Mouse (Mus musculus) midbrain, postnatal 0 days (tissue): Measurements from ENCODE around the gene Cfd. TPM values are rescaled to one million over a fixed set of nuclear protein-coding genes. Genes with fewer than 3 reads are reported as not detected.
A peak's percentile ranks its signal among the peaks of the same experiment; 100 is the strongest.

Source experiments
- ATAC-seq: fragments of 200-750 bp; cut with Nextera tagmentation; 2 replicates; pipeline ENCODE4 v1.8.0; 2017; ENCODE audit warnings: moderate number of reproducible peaks, mild to moderate bottlenecking, moderate TSS enrichment, moderate library complexity; ENCODE audit not compliant: low FRiP score
- DNase-seq: peaks from one replicate; pipeline ENCODE4 v3.0.0-alpha.2; 2015; ENCODE audit warnings: low spot score
- H3K27ac ChIP-seq: fragments of 300-500 bp; sonication (generic); 2 replicates; pipeline ENCODE4 v1.5.1; 2014; ENCODE audit warnings: low read depth, mild to moderate bottlenecking, low read length, mixed read lengths
- H3K27me3 ChIP-seq: fragments of 300-500 bp; sonication (generic); 2 replicates; pipeline ENCODE4 v1.6.1; 2014; ENCODE audit warnings: low read length, control low read depth, mixed read lengths; ENCODE audit not compliant: insufficient read depth
- H3K36me3 ChIP-seq: fragments of 300-500 bp; sonication (generic); 2 replicates; pipeline ENCODE4 v1.6.1; 2014; ENCODE audit warnings: low read length, control low read depth, mixed read lengths; ENCODE audit not compliant: insufficient read depth
- H3K4me1 ChIP-seq: fragments of 300-500 bp; sonication (generic); 2 replicates; pipeline ENCODE4 v1.6.1; 2014; ENCODE audit warnings: mild to moderate bottlenecking, control low read depth, antibody characterized with exemption, low read length, mixed read lengths; ENCODE audit not compliant: insufficient read depth
- H3K4me2 ChIP-seq: fragments of 300-500 bp; sonication (generic); 2 replicates; pipeline ENCODE4 v1.6.1; 2014; ENCODE audit warnings: low read depth, mild to moderate bottlenecking, low read length, mixed read lengths; ENCODE audit not compliant: poor library complexity, severe bottlenecking
- H3K4me3 ChIP-seq: fragments of 300-500 bp; sonication (generic); 2 replicates; pipeline ENCODE4 v1.5.1; 2014; ENCODE audit warnings: low read depth, mild to moderate bottlenecking, low read length, moderate library complexity
- H3K9ac ChIP-seq: fragments of 300-500 bp; sonication (generic); replicated peaks from 2 replicates; pipeline ENCODE4 v1.6.1; 2014; ENCODE audit warnings: mild to moderate bottlenecking, low read length, moderate library complexity, mixed read lengths; ENCODE audit not compliant: poor library complexity, severe bottlenecking
- H3K9me3 ChIP-seq: fragments of 300-500 bp; sonication (generic); 2 replicates; pipeline ENCODE4 v1.6.1; 2016; ENCODE audit warnings: low read length, control low read depth
- CTCF ChIP-seq: IDR thresholded peaks from 2 replicates; pipeline ENCODE4 v1.5.1; 2016; ENCODE audit warnings: antibody characterized with exemption, mild to moderate bottlenecking
- WGBS: fragments of 180-500 bp; shearing (Covaris S2); extraction: QIAGEN DNeasy Blood & Tissue Kit; methylation state at CpG from one replicate; pipeline ENCODE4 v1.1.7; 2014; 5-methylcytosine and 5-hydroxymethylcytosine counted together
- polyA plus RNA-seq: library from polyadenylated mRNA; unstranded; fragments of >200 nt; fragmentation: Nextera tagmentation; extraction: Ambion mirVana; gene quantifications from 2 replicates; pipeline ENCODE4 v1.2.1, GENCODE M21; 2015
- total RNA-seq: library from RNA; depleted of rRNA; stranded (reverse); fragments of >200 nt; gene quantifications from 2 replicates; pipeline ENCODE4 v1.2.3, GENCODE M21; 2014

Gene Cfd
- total and polyA plus RNA-seq, 2 experiments from 2014 or later: not detected

DNA sequence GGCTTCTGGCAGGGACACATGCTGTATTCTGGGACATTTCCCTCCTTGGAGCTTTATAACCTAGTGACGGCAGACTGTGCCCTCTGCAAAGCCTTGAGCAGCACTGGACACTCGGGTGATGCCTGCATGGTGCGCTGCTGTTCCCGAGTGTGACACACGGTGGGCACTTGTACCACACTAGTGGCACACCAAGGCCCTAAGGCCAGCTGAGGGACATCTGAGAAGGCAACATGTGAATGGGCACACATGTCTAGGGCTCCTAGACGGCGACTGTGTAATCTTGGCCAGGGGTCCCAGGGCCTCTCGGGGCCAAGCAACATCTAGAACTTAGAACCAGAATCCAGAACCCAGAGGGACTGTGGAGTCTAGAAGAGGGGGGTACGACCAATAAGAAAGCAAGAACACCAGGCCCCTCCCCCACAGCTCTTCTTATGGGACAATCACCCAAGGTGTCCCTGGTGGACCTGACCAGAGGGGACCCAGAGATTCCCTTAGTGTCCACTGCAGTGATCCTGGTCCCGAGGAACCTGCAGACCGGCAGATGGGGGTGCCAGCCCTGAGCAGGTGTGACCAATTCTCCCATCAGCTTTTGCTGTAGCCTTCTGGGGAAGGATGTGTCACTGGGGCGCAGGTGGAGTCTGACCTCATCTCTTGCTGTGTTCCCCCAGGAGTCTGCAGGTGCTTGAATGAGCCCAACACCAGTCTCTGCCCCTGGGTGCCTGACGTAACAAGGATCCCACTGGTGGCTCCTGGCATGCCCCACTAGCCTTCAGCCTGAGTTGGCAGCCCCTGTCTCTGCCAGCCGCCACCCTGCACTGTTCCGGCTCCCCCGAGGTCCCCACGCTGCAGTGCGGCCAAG lies 39.5 kb downstream of the Cfd start:
- Histone ChIP-seq H3K27me3 (no peaks in the 10 kb centered on the region), H3K4me1 (peaks cover 4% of the 10 kb centered on the region; the same call in 1 of the 2 replicates), H3K4me2 (no peak overlapping the region; the same call in 1 of the 2 replicates), H3K27ac (no peak overlapping the region), H3K36me3 (peaks cover 14% of the 10 kb centered on the region; the same call in 1 of the 2 replicates), H3K9ac (no peak overlapping the region), H3K9me3 (no peaks in the 10 kb centered on the region), H3K4me3 (no peak overlapping the region)
- no peak for TF ChIP-seq CTCF
- no peak for DNase-seq
- WGBS: 86% methylated on average over 18 of the region's 18 CpGs
- no peak for ATAC-seq

DNA sequence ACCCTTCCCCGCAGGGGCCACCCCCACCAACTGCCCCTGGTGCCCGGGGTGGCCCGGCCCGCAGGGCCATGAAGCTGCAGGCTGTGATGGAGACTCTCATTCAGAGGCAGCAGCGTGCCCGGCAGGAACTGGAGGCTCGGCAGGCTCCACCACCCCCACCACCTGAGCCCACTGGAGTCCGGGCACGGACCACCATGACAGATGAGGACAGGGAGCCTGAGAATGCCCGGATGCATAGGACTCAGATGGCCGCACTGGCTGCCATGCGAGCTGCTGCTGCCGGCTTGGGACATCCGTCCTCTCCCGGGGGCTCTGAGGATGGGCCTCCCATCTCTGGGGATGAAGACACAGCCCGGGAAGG lies 40.2 kb downstream of the Cfd start:
- no peak for TF ChIP-seq CTCF
- Histone ChIP-seq H3K4me2 (no peak overlapping the region), H3K36me3 (peaks cover 14% of the 10 kb centered on the region; the same call in 1 of the 2 replicates), H3K4me1 (peaks cover under 1% of the 10 kb centered on the region; the same call in 1 of the 2 replicates), H3K27me3 (no peaks in the 10 kb centered on the region), H3K9me3 (no peaks in the 10 kb centered on the region), H3K9ac (no peak overlapping the region), H3K27ac (no peak overlapping the region), H3K4me3 (no peak overlapping the region)
- no peak for DNase-seq
- 83% methylated on average over 16 of the region's 16 CpGs for WGBS
- ATAC-seq: no peak

DNA sequence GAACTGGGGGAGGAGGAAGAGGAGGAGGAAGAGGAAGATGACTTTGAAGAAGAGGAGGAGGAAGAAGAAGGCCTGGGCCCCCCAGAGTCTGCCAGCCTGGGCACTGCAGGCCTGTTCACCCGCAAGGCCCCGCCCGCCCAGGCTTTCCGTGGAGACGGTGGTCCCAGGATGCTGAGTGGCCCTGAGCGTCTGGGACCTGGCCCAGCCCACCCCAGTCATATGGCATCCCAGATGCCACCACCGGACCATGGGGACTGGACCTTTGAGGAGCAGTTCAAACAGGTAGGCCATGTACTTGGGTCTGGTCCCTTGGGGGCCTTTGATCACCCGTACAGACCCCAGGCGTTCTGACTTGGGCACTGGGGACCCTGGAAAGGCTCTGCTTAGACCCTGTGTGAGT lies 41.1 kb downstream of the Cfd start:
- Histone ChIP-seq H3K4me2 (no peak overlapping the region), H3K9me3 (no peaks in the 10 kb centered on the region), H3K9ac (no peak overlapping the region), H3K27me3 (no peaks in the 10 kb centered on the region), H3K36me3 (peaks cover 14% of the 10 kb centered on the region; the same call in 1 of the 2 replicates), H3K4me3 (no peak overlapping the region), H3K27ac (no peak overlapping the region), H3K4me1 (no peaks in the 10 kb centered on the region; the same call in 1 of the 2 replicates)
- ATAC-seq: no peak
- DNase-seq: no peak
- TF ChIP-seq CTCF: no peak
- WGBS: 86% methylated on average over 9 of the region's 9 CpGs

DNA sequence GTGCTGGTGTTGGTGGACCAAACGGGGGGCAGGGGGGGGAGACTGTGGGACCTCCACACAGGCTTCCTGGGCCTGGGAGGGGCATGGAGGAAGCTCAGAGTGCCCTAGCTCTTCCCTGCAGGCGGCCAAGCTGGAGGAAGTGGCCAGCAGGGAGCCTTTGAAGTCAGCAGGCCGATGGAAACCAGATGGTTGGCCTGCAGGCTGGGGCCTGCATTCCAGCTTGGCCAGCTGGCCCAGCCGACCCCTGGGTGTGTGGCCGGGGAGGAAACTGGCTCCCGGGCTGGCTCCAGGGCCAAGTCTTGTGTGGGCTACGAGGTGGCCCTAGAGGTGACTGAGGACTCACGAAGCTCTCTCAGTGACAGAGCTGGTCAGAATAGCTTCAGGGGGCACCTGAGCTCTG lies 42.1 kb downstream of the Cfd start:
- no peak for TF ChIP-seq CTCF
- Histone ChIP-seq H3K4me3 (no peak overlapping the region), H3K4me2 (no peak overlapping the region), H3K4me1 (no peaks in the 10 kb centered on the region; the same call in 1 of the 2 replicates), H3K27ac (no peak overlapping the region), H3K27me3 (no peaks in the 10 kb centered on the region), H3K9ac (no peak overlapping the region), H3K9me3 (no peaks in the 10 kb centered on the region), H3K36me3 (peaks cover 17% of the 10 kb centered on the region; the same call in 1 of the 2 replicates)
- peak; percentile 66 for DNase-seq
- no peak for ATAC-seq
- WGBS: 30% methylated on average over 6 of the region's 8 CpGs

DNA sequence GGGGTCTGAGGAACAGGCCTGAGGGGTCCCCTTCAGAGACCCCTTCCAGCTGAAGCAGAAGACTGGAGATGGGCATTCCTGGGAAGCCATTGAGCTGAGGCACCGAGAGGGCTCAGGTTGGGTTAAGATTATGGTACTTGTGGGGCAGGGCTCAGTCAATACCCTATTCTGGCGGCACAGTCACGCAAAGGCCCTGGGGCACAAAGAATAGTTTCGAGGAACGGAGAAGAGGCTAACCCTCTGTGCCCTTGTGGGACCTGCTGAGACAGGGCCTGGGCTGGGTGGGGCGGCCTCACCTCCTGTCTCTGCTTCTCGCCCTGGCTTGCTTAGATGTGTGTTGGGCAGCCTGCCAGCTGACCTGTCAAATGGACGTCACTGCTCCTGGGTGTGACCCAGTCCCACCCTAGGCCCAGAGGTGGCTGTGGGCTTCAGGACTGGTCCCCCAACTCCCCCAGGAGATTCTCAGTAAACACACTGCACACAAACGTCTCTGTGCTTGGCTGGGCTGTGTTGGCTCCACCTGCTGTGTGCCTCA lies 42.6 kb downstream of the Cfd start:
- H3K27me3 ChIP-seq: no peaks in the 10 kb centered on the region
- DNase-seq (no peak), ATAC-seq (no peak)
- WGBS: 64% methylated on average over 9 of the region's 9 CpGs
- H3K36me3 ChIP-seq: peaks cover 17% of the 10 kb centered on the region; the same call in 1 of the 2 replicates
- no peak overlapping the region for H3K4me2 ChIP-seq
- no peak overlapping the region for H3K9ac ChIP-seq
- H3K27ac ChIP-seq: no peak overlapping the region
- no peaks in the 10 kb centered on the region; the same call in 1 of the 2 replicates for H3K4me1 ChIP-seq
- TF ChIP-seq CTCF: no peak
- H3K9me3 ChIP-seq: no peaks in the 10 kb centered on the region
- no peak overlapping the region for H3K4me3 ChIP-seq

DNA sequence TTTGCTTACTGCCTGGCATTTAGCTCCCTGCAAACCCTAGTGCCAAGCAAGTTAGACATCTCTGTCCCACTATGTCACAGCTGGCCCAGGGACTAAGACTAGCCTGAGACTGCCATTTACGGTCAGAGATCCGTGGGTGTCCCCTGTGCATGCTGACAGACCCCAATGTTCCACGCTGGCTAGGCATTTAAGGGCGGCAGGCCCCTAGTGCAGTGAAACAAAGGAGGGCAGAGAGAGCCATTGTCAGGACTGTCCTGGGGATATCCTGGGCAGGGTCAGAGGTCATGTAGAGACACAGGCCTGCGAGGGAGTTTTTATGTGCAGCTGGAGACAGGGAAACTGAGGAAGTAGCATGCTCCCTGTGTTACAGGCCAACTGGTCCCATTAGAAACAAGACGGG lies 43.2 kb downstream of the Cfd start:
- Histone ChIP-seq H3K4me1 (no peaks in the 10 kb centered on the region; the same call in 1 of the 2 replicates), H3K27ac (no peak overlapping the region), H3K9ac (no peak overlapping the region), H3K27me3 (no peaks in the 10 kb centered on the region), H3K36me3 (peaks cover 17% of the 10 kb centered on the region; the same call in 1 of the 2 replicates), H3K4me3 (no peak overlapping the region), H3K4me2 (no peak overlapping the region), H3K9me3 (no peaks in the 10 kb centered on the region)
- no peak for DNase-seq
- TF ChIP-seq CTCF: no peak
- 29% methylated on average over 6 of the region's 6 CpGs for WGBS
- no peak for ATAC-seq
